In genomic region chr6:108903280-108903679, GRCm38 (mm10) we compare ENCODE assay signal across 25 mouse cellular contexts.
"Had no signal": no experiment of that assay in that cellular context is flagged by ENCODE, and none has a peak within 500 bp of the region (broad histone marks: within the 10 kb centered on the region; RNA-seq: fewer than 3 reads in every experiment).

No protein-coding gene starts in this region.

- DNase-seq: gastrocnemius, adult 2 months; gastrocnemius, postnatal 10 days; gastrocnemius, postnatal 25 days; heart, adult 11 months; heart, adult 2 months; heart, postnatal 10 days; heart, postnatal 4 days; kidney, adult 18-20 months; kidney, adult 8-10 months; kidney, postnatal 10 days; kidney, postnatal 25 days; kidney, postnatal 4 days; left cerebral cortex, postnatal 4 days had no signal

- H3K9me3 ChIP-seq: hindbrain, embryonic 10.5 days; hindbrain, embryonic 12.5 days; intestine, embryonic 15.5 days; limb, embryonic 13.5 days; limb, embryonic 15.5 days; liver, embryonic 12.5 days had no signal

- H3K27ac ChIP-seq: gastrocnemius, adult 2 months; heart, adult 2 months; hindbrain, embryonic 10.5 days; hindbrain, embryonic 12.5 days; hindbrain, embryonic 14.5 days; hindbrain, postnatal 0 days; intestine, embryonic 15.5 days; left cerebral cortex, adult 2 months; limb, embryonic 13.5 days; limb, embryonic 15.5 days; liver, embryonic 12.5 days; liver, embryonic 14.5 days had no signal

- ATAC-seq: hindbrain, postnatal 0 days; intestine, embryonic 15.5 days; intestine, postnatal 0 days; liver, embryonic 12.5 days had no signal

- H3K4me1 ChIP-seq: hindbrain, embryonic 10.5 days; hindbrain, embryonic 12.5 days; intestine, embryonic 15.5 days; limb, embryonic 13.5 days; limb, embryonic 15.5 days; liver, embryonic 12.5 days had no signal

- H3K9ac ChIP-seq: hindbrain, embryonic 12.5 days; hindbrain, embryonic 14.5 days; intestine, embryonic 15.5 days; limb, embryonic 13.5 days; limb, embryonic 15.5 days; liver, embryonic 12.5 days; liver, embryonic 14.5 days had no signal

- H3K4me2 ChIP-seq: heart, embryonic 11.5 days; hindbrain, embryonic 12.5 days; hindbrain, embryonic 14.5 days; intestine, embryonic 15.5 days; limb, embryonic 13.5 days; limb, embryonic 15.5 days; liver, embryonic 12.5 days had no signal

- H3K4me3 ChIP-seq: gastrocnemius, adult 2 months; heart, adult 2 months; hindbrain, embryonic 10.5 days; hindbrain, embryonic 12.5 days; intestine, embryonic 15.5 days; left cerebral cortex, adult 2 months; limb, embryonic 13.5 days; limb, embryonic 15.5 days; liver, embryonic 12.5 days had no signal

- H3K27me3 ChIP-seq: hindbrain, embryonic 12.5 days; intestine, embryonic 15.5 days; limb, embryonic 13.5 days; limb, embryonic 15.5 days; liver, embryonic 12.5 days had no signal

- H3K36me3 ChIP-seq: hindbrain, embryonic 10.5 days; hindbrain, embryonic 12.5 days; intestine, embryonic 15.5 days; limb, embryonic 13.5 days; limb, embryonic 15.5 days; liver, embryonic 12.5 days had no signal
